Mouse (Mus musculus) MEL (cell line): ENCODE measurements around the gene Trim3. TPM values are rescaled to one million over a fixed set of nuclear protein-coding genes. Genes with fewer than 3 reads are reported as not detected.

Experiments
- DNase-seq: peaks from one replicate; pipeline ENCODE4 v3.0.0; 2011; ENCODE audit warnings: low read depth, low spot score
- H3K27ac ChIP-seq: 2 replicates; pipeline ENCODE4 v1.5.1; 2012; ENCODE audit warnings: low read depth, mild to moderate bottlenecking, control low read depth, low read length, moderate library complexity; ENCODE audit not compliant: control insufficient read depth
- H3K27me3 ChIP-seq, 2 experiments: fragments of 150-350 bp in 1 of 2; sonication (generic) in 1 of 2; 2 replicates each; pipeline ENCODE4 v1.6.1; 2012; ENCODE audit warnings: low read length in 2 of 2, mild to moderate bottlenecking in 2 of 2, improper control_type of control experiment in 1 of 2, moderate library complexity in 1 of 2; ENCODE audit not compliant: insufficient read depth in 2 of 2, control insufficient read depth in 1 of 2
- H3K36me3 ChIP-seq, 2 experiments: 2 replicates each; pipeline ENCODE4 v1.6.1; 2012 to 2014; ENCODE audit warnings: low read length in 2 of 2, improper control_type of control experiment in 1 of 2, inconsistent platforms in 1 of 2, mild to moderate bottlenecking in 1 of 2; ENCODE audit not compliant: insufficient read depth in 2 of 2, control insufficient read depth in 1 of 2
- H3K4me1 ChIP-seq, 2 experiments: fragments of 150-350 bp in 1 of 2; sonication (generic) in 1 of 2; 2 replicates each; pipeline ENCODE4 v1.6.1; 2012; ENCODE audit warnings: low read length in 2 of 2, improper control_type of control experiment in 1 of 2, mild to moderate bottlenecking in 1 of 2; ENCODE audit not compliant: insufficient read depth in 2 of 2, control insufficient read depth in 1 of 2
- H3K4me3 ChIP-seq, 2 experiments: fragments of 150-350 bp in 1 of 2; sonication (generic) in 1 of 2; 2 replicates each; pipeline ENCODE4 v1.5.1; 2012; ENCODE audit warnings: low read depth in 2 of 2, low read length in 2 of 2, mild to moderate bottlenecking in 2 of 2, moderate library complexity in 2 of 2, control low read depth in 1 of 2, improper control_type of control experiment in 1 of 2; ENCODE audit not compliant: control insufficient read depth in 1 of 2, insufficient read depth in 1 of 2
- H3K79me2 ChIP-seq: 2 replicates; pipeline ENCODE4 v1.6.1; 2012; ENCODE audit warnings: mild to moderate bottlenecking, low read length, moderate library complexity; ENCODE audit not compliant: control insufficient read depth, poor library complexity, insufficient read depth
- H3K9ac ChIP-seq: 2 replicates; pipeline ENCODE4 v1.6.1; 2012; ENCODE audit warnings: low read depth, mild to moderate bottlenecking, control low read depth, low read length, moderate library complexity; ENCODE audit not compliant: control insufficient read depth, poor library complexity, severe bottlenecking
- H3K9me3 ChIP-seq: fragments of 150-350 bp; sonication (generic); replicated peaks from 2 replicates; pipeline ENCODE4 v1.6.1; 2012; ENCODE audit warnings: mild to moderate bottlenecking, low read length, improper control_type of control experiment, moderate library complexity; ENCODE audit not compliant: insufficient read depth
- E2F4 ChIP-seq: IDR thresholded peaks from 2 replicates; pipeline ENCODE4 v1.6.1; 2011; ENCODE audit warnings: low read depth, low read length, improper control_type of control experiment, borderline replicate concordance
- EP300 ChIP-seq, 2 experiments: IDR thresholded peaks; 2 replicates each; pipeline ENCODE4 v1.6.1; 2011; ENCODE audit warnings: improper control_type of control experiment in 2 of 2, low read length in 2 of 2, low read depth in 1 of 2, mild to moderate bottlenecking in 1 of 2
- GATA1 ChIP-seq: IDR thresholded peaks from 2 replicates; pipeline ENCODE4 v1.6.1; 2011; ENCODE audit warnings: low read depth, low read length, improper control_type of control experiment
- MAFK ChIP-seq: IDR thresholded peaks from 2 replicates; pipeline ENCODE4 v1.6.1; 2011; ENCODE audit warnings: low read depth, mild to moderate bottlenecking, low read length, improper control_type of control experiment, borderline replicate concordance
- MAZ ChIP-seq: IDR thresholded peaks from 2 replicates; pipeline ENCODE4 v1.6.1; 2012; ENCODE audit warnings: low read depth, mild to moderate bottlenecking, inconsistent platforms, low read length, improper control_type of control experiment
- MXI1 ChIP-seq: IDR thresholded peaks from 2 replicates; pipeline ENCODE4 v1.6.1; 2011; ENCODE audit warnings: mild to moderate bottlenecking, low read depth, low read length, improper control_type of control experiment
- MYB ChIP-seq: IDR thresholded peaks from 2 replicates; pipeline ENCODE4 v1.6.1; 2011; ENCODE audit warnings: mild to moderate bottlenecking, low read depth, low read length, improper control_type of control experiment
- MYC ChIP-seq: IDR thresholded peaks from 2 replicates; pipeline ENCODE4 v1.6.1; 2011; ENCODE audit warnings: low read depth, mild to moderate bottlenecking, low read length, improper control_type of control experiment, moderate library complexity
- NELFE ChIP-seq: IDR thresholded peaks from 2 replicates; pipeline ENCODE4 v1.6.1; 2011; ENCODE audit warnings: low read depth, low read length, improper control_type of control experiment
- POLR2A ChIP-seq, 2 experiments: IDR thresholded peaks; 2 replicates each; pipeline ENCODE4 v1.6.1; 2011 to 2012; ENCODE audit warnings: low read length in 2 of 2, mild to moderate bottlenecking in 2 of 2, control low read depth in 1 of 2, improper control_type of control experiment in 1 of 2, low read depth in 1 of 2, moderate library complexity in 1 of 2; ENCODE audit not compliant: control insufficient read depth in 1 of 2, insufficient read depth in 1 of 2, poor library complexity in 1 of 2
- POLR2AphosphoS2 ChIP-seq: IDR thresholded peaks from 2 replicates; pipeline ENCODE4 v1.6.1; 2011; ENCODE audit warnings: low read length, improper control_type of control experiment
- POLR2AphosphoS5 ChIP-seq: IDR thresholded peaks from 2 replicates; pipeline ENCODE4 v1.6.1; 2012; ENCODE audit warnings: low read depth, borderline replicate concordance, mild to moderate bottlenecking, inconsistent platforms, low read length, moderate library complexity, mixed read lengths
- RCOR1 ChIP-seq: IDR thresholded peaks from 2 replicates; pipeline ENCODE4 v1.6.1; 2012; ENCODE audit warnings: low read depth, mild to moderate bottlenecking, inconsistent platforms, low read length, improper control_type of control experiment
- TAL1 ChIP-seq: IDR thresholded peaks from 2 replicates; pipeline ENCODE4 v1.6.1; 2012; ENCODE audit warnings: mild to moderate bottlenecking, inconsistent platforms, low read length, moderate library complexity, mixed read lengths
- TBP ChIP-seq: IDR thresholded peaks from 2 replicates; pipeline ENCODE4 v1.8.0; 2011; ENCODE audit warnings: low read depth, low read length, improper control_type of control experiment
- TCF12 ChIP-seq: IDR thresholded peaks from 2 replicates; pipeline ENCODE4 v1.6.1; 2014; ENCODE audit warnings: low read depth, mild to moderate bottlenecking, inconsistent platforms, low read length, improper control_type of control experiment, moderate library complexity
- UBTF ChIP-seq: IDR thresholded peaks from 2 replicates; pipeline ENCODE4 v1.6.1; 2012; ENCODE audit warnings: low read depth, mild to moderate bottlenecking, inconsistent platforms, low read length, improper control_type of control experiment, moderate library complexity, borderline replicate concordance; ENCODE audit not compliant: insufficient read depth
- USF1 ChIP-seq: IDR thresholded peaks from 2 replicates; pipeline ENCODE4 v1.6.1; 2014; ENCODE audit warnings: low read depth, mild to moderate bottlenecking, inconsistent platforms, low read length, improper control_type of control experiment, moderate library complexity
- USF2 ChIP-seq, 2 experiments: IDR thresholded peaks; 2 replicates each; pipeline ENCODE4 v1.6.1; 2011 to 2012; ENCODE audit warnings: improper control_type of control experiment in 2 of 2, low read length in 2 of 2, borderline replicate concordance in 1 of 2, inconsistent platforms in 1 of 2, low read depth in 1 of 2, mild to moderate bottlenecking in 1 of 2; ENCODE audit not compliant: insufficient read depth in 1 of 2
- ZNF384 ChIP-seq: IDR thresholded peaks from 2 replicates; pipeline ENCODE4 v1.6.1; 2012; ENCODE audit warnings: low read depth, mild to moderate bottlenecking, inconsistent platforms, low read length, improper control_type of control experiment
- polyA plus RNA-seq, 2 experiments: library from polyadenylated mRNA; stranded (reverse) in 1 of 2; unstranded in 1 of 2; fragments of >175 nt in 1 of 2; fragments of >200 nt in 1 of 2; gene quantifications; 2 replicates each; pipeline versions ENCODE4 v1.2.1 to v1.2.4; 2012; ENCODE audit warnings: low replicate concordance in 2 of 2, low read depth in 1 of 2; ENCODE audit not compliant: insufficient read length in 2 of 2, insufficient read depth in 1 of 2, missing spikeins in 1 of 2
- total RNA-seq: library from RNA; depleted of rRNA; stranded (reverse); fragments of 300-350 nt; gene quantifications from 2 replicates; pipeline ENCODE4 v1.2.3, GENCODE M21; 2012

Gene Trim3
- total and polyA plus RNA-seq, 3 experiments: 7.0 to 15.4 TPM; not detected in 1

DNA sequence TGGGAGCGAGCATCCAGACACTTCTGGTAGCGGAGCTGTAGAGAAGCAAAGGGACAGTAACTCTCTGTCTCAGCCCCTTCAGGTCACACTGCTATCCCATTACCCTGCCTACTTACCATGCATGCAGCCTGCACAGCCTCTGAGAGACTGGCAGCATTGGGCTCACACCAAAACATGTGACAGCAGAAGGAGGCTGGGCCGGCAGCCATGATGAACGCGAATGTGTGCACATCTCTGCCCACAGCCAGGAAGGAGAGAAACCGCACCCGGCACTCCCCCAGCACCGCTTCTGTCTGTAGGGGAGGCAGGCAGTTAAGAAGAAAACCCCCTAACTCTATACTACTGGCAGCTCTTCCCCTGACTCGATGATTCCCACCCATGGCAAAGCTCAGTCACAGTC is 74.4 kb downstream of the Trim3 start:
- H3K36me3 ChIP-seq: no peaks in the 10 kb centered on the region
- H3K9ac ChIP-seq: no peak overlapping the region
- H3K27ac ChIP-seq: no peak overlapping the region
- H3K9me3 ChIP-seq: no peaks in the 10 kb centered on the region
- no peaks in the 10 kb centered on the region for H3K27me3 ChIP-seq
- no peaks in the 10 kb centered on the region; the same call in 1 of the 2 replicates for H3K79me2 ChIP-seq
- no peak overlapping the region for H3K4me3 ChIP-seq
- DNase-seq: no peak
- no peak for TF ChIP-seq MAZ
- TF ChIP-seq NELFE: no peak
- no peak for TF ChIP-seq ZNF384
- TF ChIP-seq TAL1: no peak
- TF ChIP-seq MYC: no peak
- TF ChIP-seq POLR2A (IDR thresholded peaks at IDR 0.05; ENCODE audit: control insufficient read depth in 1 of 2, insufficient read depth in 1 of 2, low read depth in 1 of 2, low read length in 2 of 2, poor library complexity in 1 of 2): no peak
- TF ChIP-seq E2F4: no peak
- TF ChIP-seq EP300 (IDR thresholded peaks at IDR 0.05; ENCODE audit: low read depth in 1 of 2, low read length in 2 of 2): no peak
- no peak for TF ChIP-seq MAFK
- TF ChIP-seq UBTF: no peak
- TF ChIP-seq MYB: no peak
- no peak for TF ChIP-seq TBP
- no peak for TF ChIP-seq MXI1
- TF ChIP-seq TCF12: no peak
- TF ChIP-seq POLR2AphosphoS2: no peak
- TF ChIP-seq USF2 (IDR thresholded peaks at IDR 0.05; ENCODE audit: borderline replicate concordance in 1 of 2, insufficient read depth in 1 of 2, low read depth in 1 of 2, low read length in 2 of 2): no peak
- TF ChIP-seq GATA1: no peak
- TF ChIP-seq USF1: no peak
- H3K4me1 ChIP-seq: peaks cover 0 to 3% of the 10 kb centered on the region in 2 experiments; a peak in 2 of 4 replicates

DNA sequence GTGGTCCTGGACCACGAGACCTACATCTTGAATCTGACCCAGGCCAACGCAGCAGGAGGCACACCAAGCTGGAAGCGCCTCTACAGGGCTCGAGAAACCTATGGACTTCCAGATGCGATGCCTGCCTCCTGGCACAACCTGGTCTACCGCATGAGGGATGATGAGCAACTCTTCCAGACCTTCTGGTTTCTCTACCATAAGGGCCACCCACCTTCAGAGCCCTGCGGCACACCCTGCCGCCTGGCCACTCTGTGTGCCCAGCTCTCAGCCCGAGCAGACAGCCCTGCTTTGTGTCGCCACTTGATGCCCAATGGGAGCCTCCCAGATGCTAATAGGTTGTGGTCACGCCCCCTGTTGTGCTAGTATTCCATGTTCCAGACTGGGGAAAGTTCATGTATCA is 75.7 kb downstream of the Trim3 start:
- Histone ChIP-seq H3K79me2 (no peaks in the 10 kb centered on the region; the same call in 1 of the 2 replicates), H3K36me3 (no peaks in the 10 kb centered on the region)
- TF ChIP-seq TCF12 (no peak), POLR2AphosphoS5 (no peak), E2F4 (no peak), RCOR1 (no peak), MAFK (no peak), ZNF384 (no peak)

More for the DNA sequence above, 75.7 kb downstream of the Trim3 start:
- H3K9ac ChIP-seq: no peak overlapping the region
- DNase-seq: no peak
- no peak overlapping the region for H3K4me3 ChIP-seq
- peaks cover 0 to 3% of the 10 kb centered on the region in 2 experiments; a peak in 2 of 4 replicates for H3K4me1 ChIP-seq
- H3K9me3 ChIP-seq: no peaks in the 10 kb centered on the region
- H3K27me3 ChIP-seq: no peaks in the 10 kb centered on the region
- no peak overlapping the region for H3K27ac ChIP-seq
